ENCODE assay signal across 9 mouse cellular contexts in genomic region chr7:16155132-16155872, GRCm38 (mm10). TPM values are rescaled to one million over a fixed set of nuclear protein-coding genes. Genes with fewer than 3 reads are reported as not detected.
A peak's percentile ranks its signal among the peaks of the same experiment; 100 is the strongest.
DNase-seq lines count a peak whose midpoint lies in the region; ATAC-seq and TF ChIP-seq lines count a peak whose summit lies in the region.
"Had no signal": no experiment of that assay in that cellular context is flagged by ENCODE, and none has a peak within 500 bp of the region (broad histone marks: within the 10 kb centered on the region; RNA-seq: fewer than 3 reads in every experiment).

No protein-coding gene starts in this region.

- no peak for TF ChIP-seq POLR2A in kidney, adult 2 months (IDR thresholded peaks at IDR 0.05; ENCODE audit: low read depth, low read length)

- H3K27me3 ChIP-seq in kidney, adult 2 months (replicated peaks; ENCODE audit: control insufficient read depth, insufficient read depth, low read length), result no peaks in the 10 kb centered on the region

- no peak for TF ChIP-seq CTCF in kidney, adult 2 months (conservative IDR thresholded peaks at IDR 0.05; ENCODE audit: insufficient read depth, insufficient read length, low read depth, low read length)

- no peak overlapping the region for H3K4me3 ChIP-seq in kidney, adult 2 months (ENCODE audit: insufficient read depth, low read depth, low read length)
- H3K4me3 ChIP-seq: liver, embryonic 13.5 days had no signal

- H3K36me3 ChIP-seq in kidney, adult 2 months (ENCODE audit: control insufficient read depth, insufficient read depth, low read length), result no peaks in the 10 kb centered on the region
- H3K36me3 ChIP-seq: liver, embryonic 13.5 days had no signal

- 57% methylated on average over 9 of the region's 9 CpGs for WGBS in kidney, adult 2 months

- peak; percentile 24 for DNase-seq in kidney, adult 2 months
- DNase-seq in kidney, adult 8-10 months, result no peak
- peak; percentile 57 for DNase-seq in 3134 (ENCODE audit: extremely low read depth, insufficient read length, low spot score)
- peak; percentile 43 for DNase-seq in A20 (ENCODE audit: low read depth, low spot score)
- DNase-seq in heart, adult 9 months (ENCODE audit: low spot score in 2 of 2), result peak; percentile 46 to 70
- no peak for DNase-seq in kidney, postnatal 10 days
- DNase-seq: liver, embryonic 13.5 days; midbrain, embryonic 14.5 days had no signal

- ATAC-seq in inflammation-experienced regulatory T-cells, adult 6 months, result no peak

- no peak overlapping the region for H3K27ac ChIP-seq in kidney, adult 2 months (ENCODE audit: insufficient read depth, low read depth, low read length)
- H3K27ac ChIP-seq: liver, embryonic 13.5 days had no signal

- H3K4me1 ChIP-seq in kidney, adult 2 months (ENCODE audit: control insufficient read depth, insufficient read depth, low read length), result no peaks in the 10 kb centered on the region
- H3K4me1 ChIP-seq: liver, embryonic 13.5 days had no signal

RNA-seq across cellular contexts. Expression of gene Meis3, which starts 19.6 kb away (rescaled TPM):
- polyA plus RNA-seq in kidney, adult 2 months (2012; rRNA removed), result 3.8 and 6.6 TPM in 2 replicates
- polyA plus RNA-seq in inflammation-experienced regulatory T-cells, adult 6 months (2017; shearing (Covaris generic)), result 10 to 100 TPM in 2 of 3 experiments, 1 to 10 TPM in 1; 8.6 to 23.2 (median 20.8) TPM

RNA-seq across cellular contexts. Expression of gene Slc8a2, which starts 25.7 kb away (rescaled TPM):
- polyA plus RNA-seq in kidney, adult 2 months (2012; rRNA removed), result 0.33 and 0.38 TPM in 2 replicates
- not detected for polyA plus RNA-seq in inflammation-experienced regulatory T-cells, adult 6 months (2017; shearing (Covaris generic))
- polyA plus RNA-seq: liver, embryonic 13.5 days had no signal

RNA-seq across cellular contexts. Expression of gene Kptn, which starts 35.6 kb away (rescaled TPM):
- polyA plus RNA-seq in kidney, adult 2 months (2012; rRNA removed), result 28.7 and 32.5 TPM in 2 replicates
- polyA plus RNA-seq in inflammation-experienced regulatory T-cells, adult 6 months (2017; shearing (Covaris generic)), result 10 to 100 TPM; 18.7 to 23.5 (median 19.2) TPM

RNA-seq across cellular contexts. Expression of gene Napa, which starts 57.0 kb away (rescaled TPM):
- polyA plus RNA-seq in kidney, adult 2 months (2012; rRNA removed), result 177 and 207 TPM in 2 replicates
- 100 to 1,000 TPM; 191 to 298 (median 208) TPM for polyA plus RNA-seq in inflammation-experienced regulatory T-cells, adult 6 months (2017; shearing (Covaris generic))

Comparison
In these comparisons a context has a peak if more than half of its experiments do, and no peak if none do; other contexts are left out.
1. DNase-seq: peak in kidney, adult 2 months (single experiment), 3134 (single experiment), A20 (single experiment) and heart, adult 9 months (2 of 2); none in kidney, adult 8-10 months (0 of 2) and kidney, postnatal 10 days (single experiment).